Mouse (Mus musculus) activated CD4-positive, CD25-positive, alpha-beta regulatory T cell, adult 4 months (primary cell): ENCODE measurements around the gene Camta1. TPM values are rescaled to one million over a fixed set of nuclear protein-coding genes. Genes with fewer than 3 reads are reported as not detected.

Source experiments
- ATAC-seq: one replicate; pipeline ENCODE4 v1.8.0; 2017
- polyA plus RNA-seq, 2 experiments: library from polyadenylated mRNA; unstranded; fragments of 100-300 nt; shearing (Covaris generic); gene quantifications; one replicate each; pipeline ENCODE4 v1.2.1; 2017

The Camta1 gene
- polyA plus RNA-seq, 2 experiments from 2014 or later, result 45.5 to 49.5 TPM

DNA sequence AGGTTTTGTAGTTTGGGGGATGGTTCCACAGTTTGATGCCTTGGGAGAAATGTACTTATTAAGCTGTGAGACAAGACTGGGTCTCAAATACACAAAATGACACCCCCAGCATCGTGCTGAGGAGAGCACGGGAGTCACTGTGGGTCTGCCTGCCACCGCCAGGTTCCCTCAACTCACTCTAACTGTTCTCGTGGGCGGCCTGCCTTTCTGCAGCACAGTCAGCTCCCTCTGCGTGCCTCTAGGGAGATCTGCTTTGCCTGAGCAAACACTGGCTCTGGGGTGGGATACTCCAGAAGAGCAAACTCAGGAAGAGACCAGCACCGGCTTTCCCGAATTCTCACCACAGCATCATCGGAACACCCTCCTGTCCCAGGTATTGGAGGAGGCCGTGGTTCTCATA lies 129.0 kb downstream of the Camta1 start:
- no peak for ATAC-seq

DNA sequence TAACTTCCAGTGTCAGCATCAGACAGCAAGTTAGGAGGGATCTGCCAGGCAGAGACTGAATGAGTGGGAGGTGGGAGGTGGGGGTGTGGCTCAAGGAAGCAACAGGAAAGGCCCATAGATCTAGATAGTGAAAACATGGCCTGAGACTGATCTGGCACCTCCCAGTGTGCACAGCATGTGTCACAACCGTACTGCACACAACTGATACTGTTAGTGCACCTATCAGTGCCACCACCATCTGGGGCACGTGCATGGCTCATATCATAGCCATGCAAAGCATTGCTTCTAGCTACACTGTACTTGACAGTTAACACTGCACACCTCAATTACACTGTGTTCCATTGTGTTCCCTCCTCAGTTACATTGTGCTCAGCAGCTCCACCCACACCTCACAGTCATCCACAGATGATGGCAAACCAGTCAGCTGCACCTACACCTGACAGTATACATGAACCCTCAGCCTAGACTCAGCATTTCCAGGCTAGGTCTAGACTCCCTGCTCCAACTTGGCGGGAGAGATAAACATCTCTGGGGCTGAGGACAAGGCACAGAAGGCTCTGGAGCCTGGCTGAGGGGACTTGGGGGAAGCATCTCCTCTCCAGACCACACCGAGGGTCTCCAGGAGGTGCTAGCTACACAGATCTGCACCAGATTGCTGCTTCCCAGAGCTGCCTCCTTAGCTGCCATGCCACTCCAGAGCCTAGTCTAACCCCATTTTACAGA lies 131.5 kb downstream of the Camta1 start:
- ATAC-seq, result no peak

DNA sequence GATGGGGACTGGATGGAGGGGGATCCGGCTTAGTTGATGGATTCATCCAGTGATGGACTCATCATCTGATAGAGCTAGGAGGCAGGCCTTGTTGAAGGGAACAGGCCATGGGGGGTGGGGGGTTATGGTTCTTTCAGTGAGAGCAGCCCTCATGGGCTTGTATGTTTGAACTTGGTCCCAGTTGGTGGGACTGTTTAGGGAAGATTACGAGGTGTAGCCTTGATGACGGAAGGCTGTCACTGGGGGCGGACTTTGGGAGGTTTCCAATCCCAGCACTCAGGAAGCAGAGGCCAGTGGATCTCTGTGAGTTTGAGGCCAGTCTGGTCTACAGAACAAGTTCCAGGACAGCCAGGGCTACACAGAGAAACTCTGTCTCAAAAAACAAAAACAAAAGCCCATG lies 132.6 kb downstream of the Camta1 start:
- no peak for ATAC-seq

DNA sequence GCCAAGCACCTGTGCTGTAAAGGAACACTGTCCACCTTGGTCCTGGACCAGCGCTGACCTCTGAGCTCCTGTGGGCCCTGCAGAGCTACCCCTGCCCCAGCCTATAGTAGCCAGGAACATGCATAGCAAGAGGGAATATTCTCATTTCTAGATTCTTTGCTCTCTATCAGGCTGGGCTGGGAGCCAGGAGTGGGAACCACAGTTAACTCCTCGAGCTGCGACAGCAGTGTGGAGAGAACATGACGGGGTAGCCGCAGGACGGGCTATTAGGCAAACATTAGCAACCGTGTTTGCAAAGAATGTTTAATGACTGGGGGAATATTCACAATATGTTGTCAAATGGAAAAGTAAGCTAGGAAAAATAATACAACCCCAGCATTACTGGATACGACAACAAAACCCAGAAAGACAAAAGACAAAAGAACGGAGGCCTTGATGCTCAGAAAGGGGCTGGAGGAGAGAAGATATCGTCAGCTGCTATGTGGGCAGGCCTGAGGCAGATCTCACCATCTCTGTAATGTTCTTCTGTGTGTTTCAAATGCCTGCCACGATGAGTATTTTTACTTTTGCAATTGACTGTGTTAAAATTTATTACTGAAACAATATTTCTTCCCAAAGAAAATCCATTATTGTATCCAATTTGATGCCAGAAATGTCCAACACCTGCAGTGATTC lies 133.1 kb downstream of the Camta1 start:
- ATAC-seq, result no peak

DNA sequence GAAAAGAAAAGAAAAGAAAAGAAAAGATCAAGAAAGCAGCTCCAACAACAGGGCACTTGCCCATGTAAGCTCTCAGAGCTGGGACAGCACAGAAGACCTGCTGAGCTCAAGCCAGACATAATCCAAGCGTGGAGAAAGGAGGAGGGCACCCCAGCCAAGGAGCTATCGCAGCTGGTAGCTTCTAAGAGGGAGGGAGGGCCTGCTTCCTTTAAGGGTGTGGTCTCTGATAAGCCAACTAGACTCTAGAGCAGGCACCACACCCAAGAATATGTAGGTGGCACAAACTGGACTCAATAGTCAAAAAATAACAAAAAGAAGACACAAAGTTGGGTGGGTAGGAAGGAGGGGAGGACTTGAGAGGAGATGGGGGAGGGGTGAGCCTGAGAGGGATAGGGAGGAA lies 135.3 kb downstream of the Camta1 start:
- ATAC-seq, result no peak

DNA sequence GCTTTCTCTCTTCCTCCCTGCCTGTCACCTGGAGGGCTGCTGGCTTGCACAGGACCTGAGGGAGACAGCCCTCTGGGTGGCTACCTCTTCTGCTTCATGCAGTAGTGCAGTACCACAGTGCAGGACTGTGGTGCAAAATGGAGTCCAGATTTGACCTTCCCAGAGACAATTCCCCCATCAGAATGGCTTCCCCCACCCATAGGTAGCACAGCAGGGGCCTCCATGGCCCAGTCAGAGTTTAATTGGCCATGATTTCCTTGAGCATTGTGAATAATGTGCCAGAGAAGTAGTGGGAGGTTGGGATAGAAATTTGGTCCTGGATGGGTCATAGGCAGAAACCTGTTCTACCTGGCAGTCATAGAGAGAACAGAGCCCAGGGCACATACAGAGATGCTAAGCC lies 136.8 kb downstream of the Camta1 start:
- ATAC-seq, result no peak

DNA sequence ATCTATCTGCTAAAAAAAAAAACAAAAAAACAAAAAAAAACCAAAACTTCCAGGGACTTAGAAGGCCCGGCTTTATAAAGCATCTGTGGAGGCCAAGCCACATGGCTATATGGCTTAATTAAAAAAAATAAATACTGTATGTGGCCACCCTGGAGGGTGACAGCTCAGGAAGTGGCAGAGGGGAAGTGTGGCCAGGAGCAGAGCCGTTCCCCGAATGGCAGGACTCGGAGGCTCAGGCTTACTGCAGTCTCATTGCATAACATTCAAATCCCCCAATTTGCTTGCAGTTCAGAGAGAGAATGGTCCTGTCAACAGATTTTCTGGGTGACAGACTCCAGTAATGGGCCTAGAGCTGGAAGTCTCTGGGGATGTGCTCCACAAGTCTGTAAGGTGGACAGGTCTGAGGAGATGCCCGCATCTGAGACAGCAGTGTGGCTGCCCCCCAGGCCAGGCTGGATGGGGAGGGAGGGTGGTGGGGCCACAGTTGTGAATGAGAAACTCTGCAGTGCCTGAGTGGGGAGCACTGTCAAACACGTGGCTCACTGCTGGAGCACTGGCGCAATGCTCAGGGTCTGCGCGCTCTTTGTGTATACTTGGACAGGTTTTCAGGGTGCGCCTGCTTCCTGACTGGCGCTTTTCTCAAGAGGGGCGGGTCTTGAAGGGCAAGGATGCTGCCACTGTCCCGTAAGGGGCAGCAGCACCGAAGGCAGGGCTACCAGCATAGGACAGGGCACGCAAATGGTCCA lies 140.8 kb downstream of the Camta1 start:
- ATAC-seq, result no peak

DNA sequence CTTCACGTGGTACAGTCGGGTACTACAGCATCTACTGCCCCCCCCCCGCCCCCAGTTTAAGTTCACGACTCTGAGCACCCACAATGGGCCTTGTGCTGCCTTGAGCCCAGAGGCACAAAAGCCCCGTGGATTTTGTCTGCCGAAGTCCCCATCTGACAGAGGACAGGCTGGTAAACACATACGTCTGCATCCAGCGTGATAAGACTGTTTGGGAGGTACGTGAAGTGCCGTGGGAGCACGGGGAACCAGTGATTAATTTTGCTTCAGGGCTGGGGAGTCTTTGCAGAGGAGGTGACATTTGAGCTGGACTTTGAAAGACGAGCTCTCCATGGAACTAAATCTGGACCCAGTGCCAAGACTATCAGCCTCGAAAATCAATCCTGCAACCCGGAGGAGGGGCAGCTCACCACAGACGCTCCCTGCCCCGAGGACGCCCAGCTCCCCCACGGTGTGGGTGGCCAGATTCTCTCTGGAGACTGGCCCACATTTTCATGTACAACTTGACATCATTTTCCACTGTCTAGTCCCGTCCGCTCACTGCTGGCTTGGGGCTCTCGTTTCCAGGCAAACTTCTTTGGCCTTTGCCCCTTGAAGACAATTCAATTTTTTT lies 142.7 kb downstream of the Camta1 start:
- ATAC-seq, result no peak

DNA sequence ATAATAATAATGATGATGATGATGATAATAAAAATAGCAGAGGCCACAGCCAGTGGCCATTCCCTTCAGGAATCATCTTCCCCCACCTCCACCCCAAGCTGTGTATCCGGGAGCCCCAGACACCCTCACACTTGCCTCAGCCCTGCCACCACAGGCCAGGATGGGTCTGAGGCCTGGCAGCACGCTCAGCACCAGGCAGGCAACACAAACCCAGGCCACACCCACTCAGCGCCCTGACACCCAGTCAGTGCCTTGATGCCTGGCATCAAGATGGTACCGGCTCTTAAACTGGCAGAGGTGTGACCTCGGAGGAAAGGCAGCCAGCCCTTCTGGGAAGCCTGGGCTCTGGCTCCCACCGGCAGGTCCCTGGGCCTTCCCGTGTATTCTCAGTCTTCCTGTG lies 143.8 kb downstream of the Camta1 start:
- ATAC-seq, result no peak

DNA sequence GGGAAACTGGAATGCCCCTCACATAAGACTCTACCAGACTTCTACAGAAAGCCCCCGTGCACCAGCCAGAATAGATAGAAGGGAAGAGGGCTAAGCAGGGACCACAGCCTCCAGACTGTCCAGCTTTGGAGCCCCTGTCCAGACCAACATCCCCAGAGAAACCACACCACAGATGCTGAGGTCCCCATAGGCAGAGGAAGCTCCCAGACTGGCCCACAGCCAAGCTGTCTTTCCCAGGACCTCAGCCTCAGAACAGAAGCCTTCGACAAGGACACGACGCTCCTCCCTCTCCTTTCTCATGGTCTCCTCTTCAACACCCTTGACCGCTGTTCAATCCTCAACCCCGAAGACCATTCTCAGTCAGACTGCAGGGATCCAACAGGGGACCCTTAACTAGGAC lies 148.0 kb downstream of the Camta1 start:
- ATAC-seq, result no peak

DNA sequence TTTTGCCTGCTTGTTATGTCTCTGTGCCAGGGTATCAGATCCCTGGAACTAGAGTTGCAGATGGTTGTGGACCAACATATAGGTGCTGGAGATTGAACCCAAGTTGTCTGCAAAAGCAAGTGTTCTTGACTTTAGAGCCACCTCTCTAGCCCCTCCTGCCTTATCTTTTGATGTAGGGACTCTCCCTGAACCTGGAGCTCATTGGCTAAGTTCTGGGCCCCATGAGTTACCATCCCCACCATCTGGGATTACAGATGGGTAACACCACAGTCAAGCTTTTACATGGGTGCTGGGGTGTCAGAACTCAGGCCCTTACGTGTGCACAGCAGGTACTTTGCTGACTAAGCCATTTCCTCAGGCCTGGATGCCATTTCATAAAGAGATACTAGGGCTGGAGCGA lies 150.3 kb downstream of the Camta1 start:
- no peak for ATAC-seq

DNA sequence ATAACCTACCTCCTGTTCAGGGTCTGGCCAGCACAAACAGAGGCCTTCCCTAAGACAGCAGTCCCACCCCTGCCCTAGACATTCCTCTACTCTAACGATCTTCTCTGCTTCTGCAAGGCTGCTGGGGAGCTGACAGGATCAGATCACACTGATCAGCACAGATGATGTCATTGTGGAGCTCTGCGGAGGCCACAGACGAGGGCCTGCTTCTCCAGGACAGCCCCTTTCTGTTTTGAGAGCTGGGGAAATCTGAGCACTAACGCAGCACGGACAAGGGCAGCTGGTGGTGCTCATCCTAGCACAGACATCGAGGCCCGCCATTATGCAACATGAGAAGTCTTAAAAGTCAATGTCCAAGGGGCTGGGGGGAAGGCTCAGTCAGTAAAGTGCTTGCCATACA lies 151.2 kb downstream of the Camta1 start:
- ATAC-seq, result no peak

DNA sequence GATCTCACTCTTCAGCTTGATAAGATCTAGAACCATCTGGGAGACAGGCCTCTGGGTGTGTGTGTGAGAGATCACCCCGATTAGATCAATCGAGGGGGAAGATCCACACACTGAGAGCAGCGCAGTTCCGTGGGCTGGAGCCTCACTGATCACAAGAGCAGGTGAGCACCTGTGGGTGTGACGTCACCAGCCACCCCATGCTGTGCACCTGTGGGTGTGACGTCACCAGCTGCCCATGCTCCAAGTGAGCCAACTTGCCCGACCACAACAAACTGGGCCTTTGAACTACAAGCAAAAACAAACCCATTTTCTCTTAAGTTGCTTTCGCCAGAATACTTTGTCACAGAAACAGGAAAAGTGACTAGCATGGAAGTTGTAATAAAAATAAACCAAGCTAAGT lies 152.4 kb downstream of the Camta1 start:
- ATAC-seq, result no peak

DNA sequence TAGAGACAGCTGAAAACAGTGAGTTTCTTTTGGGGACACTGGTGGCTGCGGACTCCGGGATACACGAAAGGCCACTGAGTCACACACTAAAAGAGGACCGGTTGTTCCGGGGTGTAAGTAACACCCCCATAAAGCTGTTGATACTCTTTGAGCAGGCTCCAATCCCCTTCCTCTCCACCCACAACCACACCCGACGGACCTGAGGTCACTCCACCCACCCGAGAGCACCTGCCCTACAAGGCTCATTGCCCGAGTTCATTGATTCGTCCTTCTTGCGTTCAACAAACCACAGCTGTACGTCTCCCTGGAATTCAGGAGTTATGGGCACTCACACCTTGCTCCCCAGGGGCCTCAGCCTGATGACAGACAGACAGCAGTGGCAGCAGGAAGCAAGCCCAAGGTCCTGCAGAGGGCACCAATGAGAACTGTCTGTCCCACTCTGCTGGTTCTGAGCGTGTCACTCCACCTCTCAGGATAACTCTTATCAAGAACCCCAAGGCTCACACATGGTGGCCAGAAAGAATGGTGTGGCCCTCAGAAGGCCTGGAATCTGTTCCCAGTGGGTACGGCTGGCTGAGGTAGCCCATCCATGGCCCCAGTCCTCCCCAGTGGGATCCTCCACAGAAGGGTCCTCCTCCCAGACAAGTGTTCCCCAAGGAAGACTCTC lies 158.5 kb downstream of the Camta1 start:
- ATAC-seq, result no peak

DNA sequence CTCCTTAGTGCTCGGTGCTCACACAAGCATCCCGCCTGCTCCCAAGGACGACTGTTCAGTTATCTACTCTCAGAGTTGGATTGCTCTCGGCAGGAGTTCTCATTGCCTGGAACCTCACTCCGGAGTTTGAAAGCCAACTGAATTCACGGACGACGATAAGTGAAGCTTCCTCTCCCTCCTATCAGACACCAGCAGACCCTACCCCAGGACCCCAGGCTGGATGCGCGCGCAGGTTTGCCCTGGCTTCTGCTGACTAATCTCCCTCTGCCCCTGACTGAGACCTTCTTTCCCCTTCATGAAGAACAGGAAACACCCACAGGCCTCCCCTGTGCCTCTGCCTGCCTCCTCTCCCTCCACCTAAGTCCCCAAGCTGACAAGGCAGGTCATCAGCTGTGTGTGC lies 159.2 kb downstream of the Camta1 start:
- no peak for ATAC-seq

DNA sequence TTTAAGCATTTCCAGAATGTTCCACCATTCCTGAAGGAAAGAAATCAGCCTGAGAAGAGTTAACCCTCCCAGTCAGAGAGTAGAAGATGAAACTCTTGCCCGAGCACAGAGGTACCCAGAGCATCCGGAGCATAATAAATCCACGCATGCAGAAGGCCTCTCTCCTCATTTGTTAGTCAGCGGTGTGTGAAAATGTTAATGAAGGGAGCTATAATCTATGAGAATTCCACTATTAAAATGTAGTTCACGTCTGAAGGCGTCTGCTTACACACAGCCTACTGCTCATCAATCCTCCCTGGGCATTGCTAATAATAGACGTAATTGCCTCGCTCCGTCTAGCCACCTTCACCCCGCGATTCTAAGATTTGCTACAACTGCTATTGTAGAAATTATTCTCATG lies 165.7 kb downstream of the Camta1 start:
- no peak for ATAC-seq

DNA sequence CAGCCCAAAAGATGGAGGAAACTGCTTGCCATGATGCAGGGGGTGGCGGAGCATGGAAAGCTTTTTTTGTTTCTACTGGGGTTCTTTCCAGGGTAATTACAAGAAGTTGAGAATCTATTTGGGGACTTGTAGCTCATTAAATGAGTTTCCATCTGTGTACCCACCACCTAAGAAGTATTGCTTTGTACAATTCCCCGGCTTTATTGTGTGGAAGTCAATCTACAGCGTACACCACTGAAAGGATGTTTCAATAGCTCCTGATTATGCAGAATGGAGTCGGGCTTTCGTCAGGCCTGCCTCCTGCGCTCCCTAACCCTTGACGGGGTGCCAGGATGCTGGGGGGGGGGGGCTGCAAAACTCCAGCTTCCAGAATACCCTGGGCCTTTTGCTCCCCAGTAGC lies 167.1 kb downstream of the Camta1 start:
- no peak for ATAC-seq

DNA sequence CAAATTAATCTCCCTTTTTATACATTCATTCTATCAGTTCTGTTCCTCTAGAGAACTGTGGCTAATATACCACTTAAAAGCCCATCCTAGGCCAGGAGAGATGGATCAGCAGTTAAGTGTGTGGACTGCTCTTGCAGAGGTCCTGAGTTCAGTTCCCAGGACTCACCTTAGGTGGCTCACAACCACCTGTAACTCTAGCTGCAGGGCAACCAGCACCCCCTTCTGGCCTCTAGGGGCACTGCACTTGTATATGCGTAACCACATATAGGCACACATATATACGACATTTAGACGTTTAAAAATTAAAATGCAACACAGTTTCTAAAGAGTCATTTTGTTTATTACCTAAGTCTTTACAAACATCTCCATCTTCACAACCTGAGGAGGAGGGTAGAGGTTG lies 167.6 kb downstream of the Camta1 start:
- ATAC-seq, result no peak

DNA sequence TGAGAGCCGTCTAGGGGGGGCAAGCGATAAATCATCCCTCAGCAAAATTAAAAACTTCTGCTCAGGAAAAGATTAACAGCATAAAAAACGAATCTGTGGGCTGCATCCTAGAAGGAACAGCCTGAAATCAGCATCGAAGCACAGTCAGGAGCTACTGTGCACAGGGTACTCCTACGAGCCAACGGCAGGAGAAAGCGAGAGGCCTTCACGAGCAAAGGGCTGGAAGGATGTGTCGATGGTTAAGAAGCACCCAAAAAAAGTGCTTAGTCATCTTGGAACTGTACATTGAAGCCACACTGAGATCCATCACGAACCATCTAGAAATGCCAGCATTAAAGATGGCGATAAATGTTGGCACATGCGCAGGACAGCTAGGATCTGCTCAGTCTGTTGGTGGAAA lies 171.6 kb downstream of the Camta1 start:
- ATAC-seq, result no peak

DNA sequence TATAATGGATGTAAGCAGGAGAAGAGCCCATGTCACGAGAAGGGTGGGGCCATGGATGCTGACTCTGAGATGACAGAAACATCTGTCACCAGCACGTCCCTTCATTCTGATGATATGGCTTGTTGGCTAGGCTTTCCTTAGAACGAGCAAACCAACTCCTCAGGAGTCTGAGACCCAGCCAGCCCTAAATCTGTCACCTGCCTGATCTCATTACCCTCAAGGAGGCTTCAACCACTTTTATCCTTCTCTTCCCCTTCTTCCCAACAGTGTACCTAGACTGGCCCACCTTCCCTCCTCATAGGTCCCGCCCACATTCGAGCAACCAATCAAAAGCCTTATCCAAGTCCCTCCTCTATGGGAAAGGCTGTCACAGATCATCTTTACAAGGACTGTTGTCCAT lies 173.5 kb downstream of the Camta1 start:
- ATAC-seq, result no peak

DNA sequence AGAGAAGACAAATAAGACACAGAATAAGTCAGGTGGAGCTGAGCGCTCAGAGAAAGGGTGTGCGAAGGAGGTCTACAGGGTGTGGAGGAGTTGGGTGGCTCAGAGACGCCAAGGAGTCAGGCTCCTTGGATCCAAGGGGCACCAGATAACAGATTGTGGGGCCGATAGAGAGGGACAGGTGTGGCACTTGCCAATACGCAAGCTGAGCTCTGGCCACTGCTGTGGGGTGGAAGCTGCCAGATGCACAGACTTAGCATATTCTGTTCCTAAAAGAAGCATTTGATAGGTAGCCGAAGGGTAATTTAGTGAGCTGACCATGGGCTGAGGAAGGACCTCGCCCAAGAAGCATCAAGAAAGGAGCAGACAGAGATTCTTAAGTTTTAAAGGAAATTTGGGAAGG lies 177.1 kb downstream of the Camta1 start:
- ATAC-seq, result no peak

DNA sequence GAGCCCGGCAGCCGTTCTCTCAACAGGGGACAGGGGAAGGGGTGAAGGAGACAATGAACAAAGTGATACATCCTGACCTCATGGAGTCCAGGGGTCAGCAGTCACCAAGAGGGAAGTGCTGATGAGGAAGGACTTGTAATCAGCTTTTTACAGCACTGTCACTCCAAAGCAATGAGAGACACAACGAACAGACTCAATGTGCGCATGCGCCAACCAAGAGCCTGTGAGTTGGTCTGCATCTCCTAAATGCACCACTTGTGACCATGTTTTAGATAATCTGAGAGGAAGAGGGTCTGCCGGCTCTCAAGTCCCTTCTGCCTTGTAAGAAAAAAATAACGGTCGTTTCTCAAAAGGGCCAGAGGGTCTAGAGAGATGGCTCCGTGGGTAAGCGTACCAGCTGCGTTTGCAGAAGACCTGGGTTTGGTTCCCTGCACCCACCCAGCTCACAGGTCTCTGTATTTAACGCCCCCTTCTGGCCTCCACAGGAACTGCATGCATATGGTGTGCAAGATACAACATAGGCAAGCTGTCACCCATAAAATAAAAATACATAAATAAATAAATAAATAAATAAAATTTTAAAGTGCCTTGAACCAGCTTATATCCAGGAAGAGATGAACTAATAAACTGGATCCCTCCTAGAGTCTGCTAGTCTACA lies 178.7 kb downstream of the Camta1 start:
- ATAC-seq, result no peak
